Mouse (Mus musculus): ENCODE measurements around the gene Frmd4b. TPM values are rescaled to one million over a fixed set of nuclear protein-coding genes. Genes with fewer than 3 reads are reported as not detected.
A peak's percentile ranks its signal among the peaks of the same experiment; 100 is the strongest.

The Frmd4b gene
- polyA plus RNA-seq, 1 experiment from 2014 or later: 15.7 TPM

- H3K4me2 ChIP-seq: peak within 1 kb of the TSS; percentile 17; the same call in 1 of the 2 replicates
- H3K9me3 ChIP-seq: no peaks in the 10 kb centered on the region
- no peaks in the 10 kb centered on the region for H3K4me1 ChIP-seq
- no peak for ATAC-seq (ENCODE audit: borderline replicate concordance, extremely low read depth, low FRiP score, low TSS enrichment)
- 12% methylated on average over 9 of the region's 9 CpGs for WGBS
- no peaks in the 10 kb centered on the region for H3K36me3 ChIP-seq
- H3K27me3 ChIP-seq: no peaks in the 10 kb centered on the region
- no peak within 1 kb of the TSS for H3K27ac ChIP-seq
- no peak within 1 kb of the TSS for H3K9ac ChIP-seq
- H3K4me3 ChIP-seq: no peak within 1 kb of the TSS
Observed at GRCm38 (mm10) chr6:97252711-97253221, 364.6 kb downstream of the Frmd4b start, which contains the start of gene Lmod3. Gene Lmod3, minus strand, starts transcription at chr6:97252759.

GRCm38 (mm10) chr6:97252086-97252485, 365.3 kb downstream of the Frmd4b start:
- Histone ChIP-seq H3K4me3 (no peak overlapping the region), H3K9ac (no peak overlapping the region), H3K9me3 (no peaks in the 10 kb centered on the region), H3K27me3 (no peaks in the 10 kb centered on the region), H3K36me3 (no peaks in the 10 kb centered on the region), H3K27ac (no peak overlapping the region), H3K4me1 (no peaks in the 10 kb centered on the region), H3K4me2 (no peak overlapping the region)
- no peak for ATAC-seq (ENCODE audit: borderline replicate concordance, extremely low read depth, low FRiP score, low TSS enrichment)
- 22% methylated on average over 5 of the region's 5 CpGs for WGBS

- WGBS: 40% methylated on average over 6 of the region's 6 CpGs
- Histone ChIP-seq H3K27me3 (no peaks in the 10 kb centered on the region), H3K4me2 (no peak overlapping the region), H3K27ac (no peak overlapping the region), H3K4me3 (no peak overlapping the region), H3K9me3 (no peaks in the 10 kb centered on the region), H3K4me1 (no peaks in the 10 kb centered on the region), H3K36me3 (no peaks in the 10 kb centered on the region), H3K9ac (no peak overlapping the region)
- ATAC-seq (ENCODE audit: borderline replicate concordance, extremely low read depth, low FRiP score, low TSS enrichment): no peak
Observed at GRCm38 (mm10) chr6:97250966-97251365, 366.4 kb downstream of the Frmd4b start.

GRCm38 (mm10) chr6:97245200-97245599, 372.1 kb downstream of the Frmd4b start:
- H3K4me1 ChIP-seq: no peaks in the 10 kb centered on the region
- ATAC-seq (ENCODE audit: borderline replicate concordance, extremely low read depth, low FRiP score, low TSS enrichment): no peak
- no peak overlapping the region for H3K4me3 ChIP-seq
- H3K36me3 ChIP-seq: no peaks in the 10 kb centered on the region
- no peak overlapping the region for H3K4me2 ChIP-seq
- no peak overlapping the region for H3K9ac ChIP-seq
- H3K9me3 ChIP-seq: no peaks in the 10 kb centered on the region
- no peaks in the 10 kb centered on the region for H3K27me3 ChIP-seq
- no peak overlapping the region for H3K27ac ChIP-seq

- no peak overlapping the region for H3K27ac ChIP-seq
- H3K9ac ChIP-seq: no peak overlapping the region
- 74% methylated on average over 4 of the region's 4 CpGs for WGBS
- no peaks in the 10 kb centered on the region for H3K9me3 ChIP-seq
- no peak overlapping the region for H3K4me2 ChIP-seq
- ATAC-seq (ENCODE audit: borderline replicate concordance, extremely low read depth, low FRiP score, low TSS enrichment): no peak
- no peaks in the 10 kb centered on the region for H3K27me3 ChIP-seq
- no peak overlapping the region for H3K4me3 ChIP-seq
- H3K4me1 ChIP-seq: no peaks in the 10 kb centered on the region
- no peaks in the 10 kb centered on the region for H3K36me3 ChIP-seq
Observed at GRCm38 (mm10) chr6:97242522-97242921, 374.8 kb downstream of the Frmd4b start.

- 72% methylated on average over 5 of the region's 5 CpGs for WGBS
- no peak overlapping the region for H3K4me3 ChIP-seq
- no peak for ATAC-seq (ENCODE audit: borderline replicate concordance, extremely low read depth, low FRiP score, low TSS enrichment)
Observed at GRCm38 (mm10) chr6:97240092-97240491, 377.2 kb downstream of the Frmd4b start.

GRCm38 (mm10) chr6:97239360-97239759, 378.0 kb downstream of the Frmd4b start:
- Histone ChIP-seq H3K27me3 (no peaks in the 10 kb centered on the region), H3K9ac (no peak overlapping the region), H3K9me3 (no peaks in the 10 kb centered on the region), H3K4me2 (no peak overlapping the region), H3K4me3 (no peak overlapping the region), H3K36me3 (no peaks in the 10 kb centered on the region), H3K4me1 (no peaks in the 10 kb centered on the region), H3K27ac (no peak overlapping the region)
- 84% methylated on average over 6 of the region's 6 CpGs for WGBS
- no peak for ATAC-seq (ENCODE audit: borderline replicate concordance, extremely low read depth, low FRiP score, low TSS enrichment)

More at GRCm38 (mm10) chr6:97240092-97240491, 377.2 kb downstream of the Frmd4b start:
- no peak overlapping the region for H3K4me2 ChIP-seq
- H3K9ac ChIP-seq: no peak overlapping the region
- H3K27ac ChIP-seq: no peak overlapping the region
- no peaks in the 10 kb centered on the region for H3K36me3 ChIP-seq
- H3K4me1 ChIP-seq: no peaks in the 10 kb centered on the region
- no peaks in the 10 kb centered on the region for H3K9me3 ChIP-seq
- H3K27me3 ChIP-seq: no peaks in the 10 kb centered on the region

Other genes with a start within 250 kb of the Frmd4b start
- 1.6 and 1.9 TPM in 2 replicates for gene Mitf, start 189.5 kb upstream of the Frmd4b start, polyA plus RNA-seq (2015; fragmentation: Nextera tagmentation; extraction: Ambion mirVana)